Mouse (Mus musculus) testis, adult 2 months (tissue): ENCODE results near the gene Diras1.

Experiments used
- CTCF ChIP-seq: fragments of 200-500 bp; IDR thresholded peaks from 2 replicates; pipeline ENCODE4 v1.5.1; 2012; ENCODE audit warnings: low read depth, mild to moderate bottlenecking, inconsistent platforms, low read length, moderate library complexity; ENCODE audit not compliant: control insufficient read depth, insufficient read depth, insufficient replicate concordance
- POLR2A ChIP-seq: fragments of 200-500 bp; IDR thresholded peaks from 2 replicates; pipeline ENCODE4 v1.6.1; 2012; ENCODE audit warnings: low read depth, mild to moderate bottlenecking, inconsistent platforms, low read length, moderate library complexity; ENCODE audit not compliant: control insufficient read depth

DNA sequence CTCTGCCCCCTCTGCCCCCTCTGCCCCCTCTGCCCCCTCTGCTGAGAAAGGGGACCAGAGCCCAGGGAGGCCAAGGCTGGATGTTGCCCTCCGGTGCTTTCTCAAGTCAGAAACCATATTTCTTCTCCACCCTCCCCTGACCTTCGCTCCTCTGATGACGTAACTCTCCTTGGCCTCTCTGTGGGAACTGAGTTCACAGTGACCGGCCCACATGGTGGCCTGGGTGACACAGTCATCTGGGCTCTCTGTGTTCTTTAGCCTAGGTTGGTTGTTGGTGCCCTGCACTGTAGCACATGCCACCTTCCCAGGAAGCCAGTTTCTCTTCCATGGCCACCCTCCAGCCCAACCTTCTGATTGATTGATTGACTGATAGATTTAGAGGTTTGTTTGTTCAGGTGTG is 43.1 kb downstream of the Diras1 start:
- no peak for TF ChIP-seq CTCF
- no peak for TF ChIP-seq POLR2A
